ENCODE assay signal across 9 mouse cellular contexts in the genomic region with DNA sequence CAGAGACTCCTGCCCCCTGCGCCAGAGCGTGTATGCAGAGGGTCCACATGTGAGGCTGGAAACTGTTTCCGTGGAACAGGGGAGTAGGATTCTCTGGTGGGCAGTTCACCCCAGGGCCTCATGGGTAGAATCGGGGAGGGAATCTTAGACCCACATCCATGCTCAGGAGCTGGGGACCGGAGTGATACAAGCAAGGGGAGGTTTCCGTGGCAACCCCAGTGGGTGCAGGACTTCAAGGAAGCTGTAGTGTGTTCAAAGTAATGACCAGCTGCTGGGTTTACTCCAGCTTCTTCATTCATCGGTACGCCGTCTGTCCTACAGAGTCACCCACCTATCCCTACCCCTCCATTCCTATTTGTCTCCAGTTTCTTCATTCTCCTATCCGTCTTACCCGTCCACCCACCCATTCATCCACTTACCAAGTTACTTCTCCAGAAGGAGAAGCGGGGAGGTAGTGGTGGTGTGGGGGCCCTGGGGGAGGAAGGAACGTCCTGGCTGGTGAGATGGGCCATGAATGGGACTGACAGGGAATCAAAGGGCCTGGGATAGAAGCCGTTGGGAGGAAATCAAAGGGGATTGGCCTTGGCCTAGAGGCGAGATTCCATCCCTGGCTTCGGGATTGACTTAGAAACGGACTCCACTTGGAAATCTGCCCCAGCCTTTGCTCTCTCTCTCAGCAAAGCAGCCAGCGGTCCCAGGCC. TPM values are rescaled to one million over a fixed set of nuclear protein-coding genes. Genes with fewer than 3 reads are reported as not detected.
A peak's percentile ranks its signal among the peaks of the same experiment; 100 is the strongest.
DNase-seq lines count a peak whose midpoint lies in the region; TF ChIP-seq lines count a peak whose summit lies in the region.
"Had no signal": no experiment of that assay in that cellular context is flagged by ENCODE, and none has a peak within 500 bp of the region (broad histone marks: within the 10 kb centered on the region; RNA-seq: fewer than 3 reads in every experiment).

No protein-coding gene starts in this region.

- H3K4me3 ChIP-seq in gastrocnemius, adult 2 months = no peak overlapping the region
- H3K4me3 ChIP-seq: stomach, embryonic 15.5 days had no signal

- DNase-seq in gastrocnemius, adult 2 months = peak; percentile 44
- no peak for DNase-seq in gastrocnemius, adult 18-20 months (ENCODE audit: low spot score)
- DNase-seq in adrenal gland, postnatal 36 days = peak; percentile 49 to 67
- peak; percentile 59 for DNase-seq in gastrocnemius, postnatal 14 days
- peak; percentile 67 for DNase-seq in left cerebral cortex, postnatal 4 days
- DNase-seq in embryo, embryonic 11 days = no peak
- no peak for DNase-seq in urinary bladder, postnatal 36 days (ENCODE audit: low spot score in 2 of 2)
- no peak for DNase-seq in heart, adult 9 months (ENCODE audit: low spot score in 2 of 2)

- intact Hi-C loops in gastrocnemius, adult 2 months (cut with DNase I) = no loop called here
- intact Hi-C loops in gastrocnemius, postnatal 14 days (cut with DNase I; ENCODE audit: low total_unique reads) = no loop called here
- intact Hi-C loops in left cerebral cortex, postnatal 4 days (cut with DNase I) = no loop called here

- no peak for TF ChIP-seq CTCF in gastrocnemius, adult 2 months (IDR thresholded peaks at IDR 0.05)

- peak overlapping the region; percentile 16; the same call in 1 of the 2 replicates for H3K27ac ChIP-seq in gastrocnemius, adult 2 months
- H3K27ac ChIP-seq: stomach, embryonic 15.5 days had no signal

RNA-seq across cellular contexts. Expression of gene Rpl11, which starts 41.4 kb away (rescaled TPM):
- 100 to 1,000 TPM; 215 to 256 TPM for total RNA-seq in gastrocnemius, adult 2 months (2021)
- total RNA-seq in gastrocnemius, adult 18-20 months (2021) = 100 to 1,000 TPM; 249 to 252 TPM
- 100 to 1,000 TPM; 522 to 588 TPM for total RNA-seq in adrenal gland, postnatal 36 days (2021)
- total RNA-seq in gastrocnemius, postnatal 14 days (2021) = 100 to 1,000 TPM; 298 to 342 TPM
- total RNA-seq in left cerebral cortex, postnatal 4 days (2021) = 100 to 1,000 TPM; 347 to 361 TPM

RNA-seq across cellular contexts. Expression of gene Id3, which starts 48.6 kb away (rescaled TPM):
- total RNA-seq in gastrocnemius, adult 2 months (2021) = 10 to 100 TPM; 11.3 to 21.9 TPM
- 10 to 100 TPM; 13.7 to 24.1 TPM for total RNA-seq in gastrocnemius, adult 18-20 months (2021)
- 10 to 100 TPM; 60.0 to 74.0 TPM for total RNA-seq in adrenal gland, postnatal 36 days (2021)
- 10 to 100 TPM; 28.4 to 28.7 TPM for total RNA-seq in gastrocnemius, postnatal 14 days (2021)
- 10 to 100 TPM; 50.9 to 52.7 TPM for total RNA-seq in left cerebral cortex, postnatal 4 days (2021)

Comparison
In these comparisons a context has a peak if more than half of its experiments do, and no peak if none do; other contexts are left out.
1. DNase-seq: peak in gastrocnemius, adult 2 months (single experiment), adrenal gland, postnatal 36 days (2 of 2), gastrocnemius, postnatal 14 days (single experiment) and left cerebral cortex, postnatal 4 days (single experiment); none in gastrocnemius, adult 18-20 months (single experiment), embryo, embryonic 11 days (single experiment), urinary bladder, postnatal 36 days (0 of 2) and heart, adult 9 months (0 of 2).